In the genomic region with DNA sequence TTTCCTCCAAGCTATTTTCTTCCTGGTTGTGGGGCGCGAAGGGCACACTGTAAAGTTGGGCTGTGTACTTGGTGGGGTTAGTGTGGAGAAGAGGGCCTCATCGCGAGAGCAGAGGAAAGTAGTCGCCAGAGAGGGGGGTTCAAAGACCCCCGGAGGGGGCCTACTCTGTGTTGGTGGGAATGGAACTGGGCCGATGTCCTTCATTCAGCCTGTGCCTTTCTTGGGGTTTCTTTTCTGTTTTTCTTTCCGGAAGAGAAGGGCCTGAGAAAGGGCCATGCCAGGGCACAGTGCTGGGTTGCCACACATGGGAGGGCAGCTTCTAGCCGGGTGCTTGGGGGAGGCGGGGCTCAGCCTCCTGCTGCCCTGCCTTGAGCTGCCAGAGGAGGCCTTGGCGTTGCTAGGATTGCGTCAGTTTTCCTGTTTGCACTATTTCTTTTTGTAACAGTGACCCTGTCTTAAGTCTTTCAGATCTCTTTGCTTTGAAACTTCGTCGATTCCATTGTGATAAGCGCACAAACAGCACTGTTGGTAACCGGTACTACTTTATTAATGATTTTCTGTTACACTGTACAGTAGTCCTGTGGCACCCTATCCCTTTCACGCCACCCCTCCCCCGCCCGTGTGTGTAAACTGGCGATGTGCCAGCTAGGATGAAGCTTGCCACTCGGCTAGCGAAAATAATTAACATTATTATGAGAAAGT, we compare ENCODE assay signal across 8 mouse cellular contexts. TPM values are rescaled to one million over a fixed set of nuclear protein-coding genes. Genes with fewer than 3 reads are reported as not detected.
DNase-seq lines count a peak whose midpoint lies in the region; ATAC-seq and TF ChIP-seq lines count a peak whose summit lies in the region.

No protein-coding gene starts in this region.

- no peak for ATAC-seq in heart, embryonic 13.5 days (ENCODE audit: extremely low read depth, insufficient number of reproducible peaks, low FRiP score, low TSS enrichment)
- ATAC-seq in kidney, postnatal 0 days (replicated peaks; ENCODE audit: low FRiP score, low read depth) = peak; percentile 60; the same call in 1 of the 2 replicates
- peak; percentile 63 for ATAC-seq in liver, embryonic 14.5 days (ENCODE audit: insufficient read depth)
- ATAC-seq in stomach, embryonic 15.5 days (ENCODE audit: insufficient read depth, low FRiP score, low read depth) = peak; percentile 56; the same call in 1 of the 2 replicates

- TF ChIP-seq POLR2A in embryonic fibroblast, embryonic 13.5 days (IDR thresholded peaks at IDR 0.05; ENCODE audit: low read depth, low read length) = 0 out of 2 replicates have a peak, but pooled peaks have one; percentile 19

- WGBS in heart, embryonic 13.5 days = 10% methylated on average over 22 of the region's 22 CpGs
- WGBS in kidney, postnatal 0 days = 30% methylated on average over 22 of the region's 22 CpGs
- 14% methylated on average over 22 of the region's 22 CpGs for WGBS in liver, embryonic 14.5 days (ENCODE audit: insufficient replicate concordance)
- 17% methylated on average over 21 of the region's 22 CpGs for WGBS in stomach, embryonic 15.5 days

- H3K4me1 ChIP-seq in embryonic fibroblast, embryonic 13.5 days (ENCODE audit: control insufficient read depth, insufficient read depth, low read length) = no peaks in the 10 kb centered on the region; the same call in 1 of the 2 replicates
- peaks cover 30% of the 10 kb centered on the region for H3K4me1 ChIP-seq in heart, embryonic 13.5 days
- H3K4me1 ChIP-seq in kidney, postnatal 0 days (replicated peaks; ENCODE audit: insufficient read depth, low read length) = no peaks in the 10 kb centered on the region
- peaks cover 13 to 17% of the 10 kb centered on the region in 2 experiments for H3K4me1 ChIP-seq in liver, embryonic 14.5 days (replicated peaks; ENCODE audit: control insufficient read depth in 2 of 2, insufficient read depth in 2 of 2, low read length in 1 of 2)
- no peaks in the 10 kb centered on the region for H3K4me1 ChIP-seq in stomach, embryonic 15.5 days

- H3K27ac ChIP-seq in embryonic fibroblast, embryonic 13.5 days (ENCODE audit: insufficient read depth, low read length) = peak overlapping the region; percentile 82
- peak overlapping the region; percentile 84 for H3K27ac ChIP-seq in heart, embryonic 13.5 days (replicated peaks)
- peak overlapping the region; percentile 82 for H3K27ac ChIP-seq in kidney, postnatal 0 days
- H3K27ac ChIP-seq in liver, embryonic 14.5 days = peak overlapping the region; percentile 52
- peak overlapping the region; percentile 88 for H3K27ac ChIP-seq in stomach, embryonic 15.5 days

- no peaks in the 10 kb centered on the region; the same call in 1 of the 2 replicates for H3K27me3 ChIP-seq in heart, embryonic 13.5 days (replicated peaks)
- H3K27me3 ChIP-seq in kidney, postnatal 0 days (ENCODE audit: insufficient read depth, low read length) = no peaks in the 10 kb centered on the region
- no peaks in the 10 kb centered on the region for H3K27me3 ChIP-seq in liver, embryonic 14.5 days (ENCODE audit: control insufficient read depth, insufficient read depth, low read length)
- no peaks in the 10 kb centered on the region for H3K27me3 ChIP-seq in stomach, embryonic 15.5 days (replicated peaks)

- peak overlapping the region; percentile 86 for H3K9ac ChIP-seq in heart, embryonic 13.5 days
- peak overlapping the region; percentile 66 for H3K9ac ChIP-seq in kidney, postnatal 0 days (ENCODE audit: low read depth, low read length)
- peak overlapping the region; percentile 79 for H3K9ac ChIP-seq in liver, embryonic 14.5 days (replicated peaks)
- peak overlapping the region; percentile 46; the same call in 1 of the 2 replicates for H3K9ac ChIP-seq in stomach, embryonic 15.5 days

- H3K9me3 ChIP-seq in heart, embryonic 13.5 days = no peaks in the 10 kb centered on the region
- no peaks in the 10 kb centered on the region for H3K9me3 ChIP-seq in kidney, postnatal 0 days (replicated peaks; ENCODE audit: low read length)
- H3K9me3 ChIP-seq in liver, embryonic 14.5 days (ENCODE audit: control insufficient read depth, low read length) = no peaks in the 10 kb centered on the region
- H3K9me3 ChIP-seq in stomach, embryonic 15.5 days = no peaks in the 10 kb centered on the region

- peak; percentile 86 for DNase-seq in 3T3-L1 (ENCODE audit: low read depth, low spot score)
- DNase-seq in adrenal gland, postnatal 14 days = peak; percentile 87
- peak; percentile 72 for DNase-seq in kidney, postnatal 0 days (ENCODE audit: low spot score)
- DNase-seq in liver, embryonic 14.5 days (ENCODE audit: low read depth in 3 of 3, low spot score in 3 of 3) = peak; percentile 54 to 68 (median 55)
- peak; percentile 50 to 61 for DNase-seq in natural killer cell, adult 2 months (ENCODE audit: low spot score in 2 of 2)

- no peak for TF ChIP-seq EP300 in liver, embryonic 14.5 days (IDR thresholded peaks at IDR 0.05; ENCODE audit: low read depth)

- H3K36me3 ChIP-seq in heart, embryonic 13.5 days = no peaks in the 10 kb centered on the region
- H3K36me3 ChIP-seq in kidney, postnatal 0 days (ENCODE audit: insufficient read depth, low read length) = no peaks in the 10 kb centered on the region
- no peaks in the 10 kb centered on the region for H3K36me3 ChIP-seq in liver, embryonic 14.5 days (replicated peaks; ENCODE audit: control insufficient read depth, insufficient read depth, low read depth)
- no peaks in the 10 kb centered on the region for H3K36me3 ChIP-seq in stomach, embryonic 15.5 days

- H3K4me3 ChIP-seq in embryonic fibroblast, embryonic 13.5 days (ENCODE audit: insufficient read depth, low read length) = peak overlapping the region; percentile 70
- H3K4me3 ChIP-seq in heart, embryonic 13.5 days = peak overlapping the region; percentile 65
- H3K4me3 ChIP-seq in kidney, postnatal 0 days (replicated peaks; ENCODE audit: low read depth, low read length) = peak overlapping the region; percentile 54
- peak overlapping the region; percentile 81 to 84 for H3K4me3 ChIP-seq in liver, embryonic 14.5 days (ENCODE audit: insufficient read depth in 1 of 2, low read depth in 2 of 2, low read length in 2 of 2)
- peak overlapping the region; percentile 57 for H3K4me3 ChIP-seq in stomach, embryonic 15.5 days (replicated peaks)

- no peak for TF ChIP-seq CTCF in embryonic fibroblast, embryonic 13.5 days (IDR thresholded peaks at IDR 0.05; ENCODE audit: borderline replicate concordance, insufficient read depth, low read length)
- 0 out of 2 replicates have a peak, but pooled peaks have one; percentile 15 for TF ChIP-seq CTCF in kidney, postnatal 0 days (IDR thresholded peaks at IDR 0.05; ENCODE audit: low read depth)
- TF ChIP-seq CTCF in liver, embryonic 14.5 days (IDR thresholded peaks at IDR 0.05; ENCODE audit: low read depth) = peak; percentile 56

- H3K4me2 ChIP-seq in heart, embryonic 13.5 days = peak overlapping the region; percentile 77
- peak overlapping the region; percentile 66 for H3K4me2 ChIP-seq in kidney, postnatal 0 days (ENCODE audit: low read length)
- peak overlapping the region; percentile 83 for H3K4me2 ChIP-seq in liver, embryonic 14.5 days (ENCODE audit: low read depth)
- H3K4me2 ChIP-seq in stomach, embryonic 15.5 days = peak overlapping the region; percentile 53

RNA-seq across cellular contexts. Expression of gene Mid1ip1, which starts 4.2 kb away (rescaled TPM):
- total RNA-seq in adrenal gland, postnatal 14 days (2021) = 63.9 and 64.5 TPM in 2 replicates
- 38.1 and 51.2 TPM in 2 replicates for polyA plus RNA-seq in embryonic fibroblast, embryonic 13.5 days (2011; ENCODE audit: insufficient read length, low read depth, missing spikeins)
- 28.0 and 28.9 TPM in 2 replicates for polyA plus RNA-seq in heart, embryonic 13.5 days (2015; fragmentation: Nextera tagmentation; extraction: Ambion mirVana)
- 43.6 and 45.7 TPM in 2 replicates for polyA plus RNA-seq in kidney, postnatal 0 days (2015; fragmentation: Nextera tagmentation; extraction: Ambion mirVana)
- 16.2 and 19.0 TPM in 2 replicates for polyA plus RNA-seq in liver, embryonic 14.5 days (2012; rRNA removed)
- polyA plus RNA-seq in liver, embryonic 14.5 days (2014; fragmentation: Nextera tagmentation; extraction: Ambion mirVana) = 22.2 and 27.2 TPM in 2 replicates
- polyA plus RNA-seq in stomach, embryonic 15.5 days (2015; fragmentation: Nextera tagmentation; extraction: Ambion mirVana) = 97.6 and 99.3 TPM in 2 replicates
